Mouse (Mus musculus): ENCODE results near the gene C2cd3. TPM values are rescaled to one million over a fixed set of nuclear protein-coding genes. Genes with fewer than 3 reads are reported as not detected.

Gene C2cd3
- polyA plus RNA-seq, 1 experiment from 2014 or later: 4.5 TPM

DNA sequence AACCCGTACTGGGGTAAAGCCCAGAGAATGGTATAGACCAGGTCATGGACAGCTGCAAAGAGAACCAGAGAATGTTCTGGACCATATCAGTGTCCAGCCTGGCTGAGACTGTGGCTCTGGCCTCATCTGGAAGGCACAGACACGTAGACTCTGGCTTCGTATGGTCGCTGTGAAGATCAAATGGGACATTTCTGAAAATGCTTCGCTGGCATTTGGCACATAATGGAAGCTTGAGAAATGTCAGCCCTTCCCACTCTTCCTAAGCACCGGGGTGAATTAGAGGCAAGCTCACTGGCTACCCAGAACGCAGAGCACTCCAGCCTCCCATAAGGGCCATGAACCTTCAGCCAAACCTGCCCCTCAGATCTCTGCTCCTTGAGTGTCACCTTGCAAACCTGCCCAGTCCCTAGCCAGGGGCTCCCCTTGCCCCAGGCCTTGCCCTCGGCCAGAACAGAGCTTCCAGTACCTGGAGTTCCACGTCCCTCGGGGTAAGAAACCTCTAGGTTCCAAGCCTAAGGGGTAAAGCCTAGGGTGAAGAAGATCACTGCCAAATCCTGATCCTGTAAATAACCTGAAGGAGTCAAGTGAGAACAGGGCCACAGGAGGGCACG is 98.9 kb downstream of the C2cd3 start:
- ATAC-seq: no peak
- 92% methylated on average over 11 of the region's 11 CpGs for WGBS
- H3K4me2 ChIP-seq (replicated peaks; ENCODE audit: low read depth): no peak overlapping the region
- H3K27ac ChIP-seq (ENCODE audit: low read depth, low read length): no peak overlapping the region
- H3K9me3 ChIP-seq (ENCODE audit: control insufficient read depth): no peaks in the 10 kb centered on the region
- H3K27me3 ChIP-seq (replicated peaks; ENCODE audit: control insufficient read depth, insufficient read depth, low read length): no peaks in the 10 kb centered on the region
- H3K36me3 ChIP-seq (ENCODE audit: control insufficient read depth, insufficient read depth): peaks cover 12% of the 10 kb centered on the region; the same call in 1 of the 2 replicates
- TF ChIP-seq CTCF (IDR thresholded peaks at IDR 0.05; ENCODE audit: low read depth): no peak
- no peak overlapping the region for H3K9ac ChIP-seq (ENCODE audit: low read depth, low read length)
- 0 out of 2 replicates have a peak, but pooled peaks cover 2% of the 10 kb centered on the region for H3K4me1 ChIP-seq (replicated peaks; ENCODE audit: control insufficient read depth, insufficient read depth, low read length)
- no peak overlapping the region for H3K4me3 ChIP-seq (ENCODE audit: low read depth, low read length)

DNA sequence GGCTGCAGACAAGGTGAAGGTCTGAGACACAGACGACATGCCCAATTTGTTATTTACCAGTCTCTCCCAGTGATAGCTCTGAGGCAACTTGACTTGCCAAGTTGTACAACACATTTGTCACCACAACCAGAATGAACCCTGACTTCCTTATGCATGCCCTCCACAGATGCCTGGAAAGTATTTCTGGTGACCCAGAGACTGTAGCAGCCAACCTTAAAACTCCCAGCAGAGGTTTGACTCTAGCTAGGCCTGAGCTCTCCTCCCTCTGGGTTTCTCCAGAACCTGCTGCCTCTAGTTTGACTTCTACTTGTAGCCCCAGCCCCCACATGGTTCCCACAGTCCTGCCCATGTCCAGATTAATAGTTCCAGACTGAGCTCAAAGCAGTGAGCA is 99.4 kb downstream of the C2cd3 start:
- Histone ChIP-seq H3K27ac (ENCODE audit: low read depth, low read length) (no peak overlapping the region), H3K9me3 (ENCODE audit: control insufficient read depth) (no peaks in the 10 kb centered on the region), H3K4me1 (replicated peaks; ENCODE audit: control insufficient read depth, insufficient read depth, low read length) (no peaks in the 10 kb centered on the region), H3K4me3 (ENCODE audit: low read depth, low read length) (no peak overlapping the region), H3K27me3 (replicated peaks; ENCODE audit: control insufficient read depth, insufficient read depth, low read length) (no peaks in the 10 kb centered on the region), H3K36me3 (ENCODE audit: control insufficient read depth, insufficient read depth) (peaks cover 12% of the 10 kb centered on the region; the same call in 1 of the 2 replicates), H3K9ac (ENCODE audit: low read depth, low read length) (no peak overlapping the region), H3K4me2 (replicated peaks; ENCODE audit: low read depth) (no peak overlapping the region)
- no peak for ATAC-seq
- WGBS: 95% methylated on average over 1 of the region's 1 CpGs
- no peak for TF ChIP-seq CTCF (IDR thresholded peaks at IDR 0.05; ENCODE audit: low read depth)

DNA sequence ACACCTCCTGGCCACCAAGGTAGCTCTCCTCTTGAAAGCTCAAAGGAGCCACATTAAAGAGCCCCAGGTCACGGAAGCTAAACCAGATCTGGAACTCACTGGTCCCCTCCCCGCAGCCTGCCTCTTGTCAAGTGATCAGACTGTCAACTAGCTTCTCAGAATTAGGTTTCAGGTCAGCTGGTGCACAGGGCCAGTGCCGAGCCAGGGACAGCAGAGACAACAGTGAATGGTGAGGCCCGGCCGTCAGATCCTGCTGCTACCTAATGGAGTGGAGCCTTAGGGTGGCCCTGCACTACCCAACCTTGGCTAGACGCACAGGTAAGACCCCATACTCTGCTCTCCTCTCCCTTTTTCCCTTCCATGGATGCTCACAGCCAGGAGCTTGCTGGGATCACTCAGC is 100.7 kb downstream of the C2cd3 start, which contains the start of gene Ucp3:
Gene Ucp3, plus strand, starts transcription at position 214 of the 400 bp plus-strand sequence.
- H3K4me1 ChIP-seq (replicated peaks; ENCODE audit: control insufficient read depth, insufficient read depth, low read length): no peaks in the 10 kb centered on the region
- no peak within 1 kb of the TSS for H3K4me2 ChIP-seq (replicated peaks; ENCODE audit: low read depth)
- H3K9me3 ChIP-seq (ENCODE audit: control insufficient read depth): no peaks in the 10 kb centered on the region
- peaks cover 12% of the 10 kb centered on the region; the same call in 1 of the 2 replicates for H3K36me3 ChIP-seq (ENCODE audit: control insufficient read depth, insufficient read depth)
- H3K4me3 ChIP-seq (ENCODE audit: low read depth, low read length): no peak within 1 kb of the TSS
- TF ChIP-seq CTCF (IDR thresholded peaks at IDR 0.05; ENCODE audit: low read depth): no peak
- 89% methylated on average over 6 of the region's 6 CpGs for WGBS
- H3K27ac ChIP-seq (ENCODE audit: low read depth, low read length): no peak within 1 kb of the TSS
- ATAC-seq: no peak
- no peak within 1 kb of the TSS for H3K9ac ChIP-seq (ENCODE audit: low read depth, low read length)
- H3K27me3 ChIP-seq (replicated peaks; ENCODE audit: control insufficient read depth, insufficient read depth, low read length): no peaks in the 10 kb centered on the region

DNA sequence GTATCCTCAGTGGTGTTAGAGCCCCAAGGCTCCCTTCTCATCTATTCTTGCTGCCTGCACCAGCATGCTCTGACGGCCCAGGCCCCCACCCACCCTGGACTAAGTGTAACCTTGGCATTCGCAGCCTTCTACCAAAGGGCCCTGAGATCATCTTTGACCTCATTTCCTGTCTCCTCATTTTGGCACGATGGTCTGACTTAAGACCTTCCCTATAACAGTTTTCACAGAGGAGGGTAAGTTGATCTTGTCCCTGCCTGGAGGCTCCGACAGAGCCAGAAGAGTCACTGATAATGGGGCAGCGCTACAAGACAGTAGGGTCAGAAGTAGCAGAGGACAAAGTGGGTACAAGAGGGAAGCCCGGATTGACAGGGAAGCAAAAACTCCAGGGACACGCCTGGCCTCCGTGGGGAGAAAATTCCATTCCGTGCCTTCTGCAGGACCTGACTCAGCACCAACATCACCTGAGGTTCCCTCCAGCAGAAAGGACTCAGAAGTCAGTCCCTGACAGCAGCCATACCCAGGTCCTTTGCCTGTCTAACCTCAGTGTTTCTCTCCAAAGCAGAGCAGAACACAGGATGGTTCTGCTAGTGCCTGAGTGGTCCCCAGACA is 101.9 kb downstream of the C2cd3 start:
- no peak overlapping the region for H3K9ac ChIP-seq (ENCODE audit: low read depth, low read length)
- 75% methylated on average over 9 of the region's 9 CpGs for WGBS
- no peaks in the 10 kb centered on the region for H3K27me3 ChIP-seq (replicated peaks; ENCODE audit: control insufficient read depth, insufficient read depth, low read length)
- no peak for TF ChIP-seq CTCF (IDR thresholded peaks at IDR 0.05; ENCODE audit: low read depth)
- H3K27ac ChIP-seq (ENCODE audit: low read depth, low read length): no peak overlapping the region
- no peak for ATAC-seq
- H3K4me2 ChIP-seq (replicated peaks; ENCODE audit: low read depth): no peak overlapping the region
- no peaks in the 10 kb centered on the region for H3K9me3 ChIP-seq (ENCODE audit: control insufficient read depth)
- no peak overlapping the region for H3K4me3 ChIP-seq (ENCODE audit: low read depth, low read length)
- H3K36me3 ChIP-seq (ENCODE audit: control insufficient read depth, insufficient read depth): peaks cover 7% of the 10 kb centered on the region; the same call in 1 of the 2 replicates
- H3K4me1 ChIP-seq (replicated peaks; ENCODE audit: control insufficient read depth, insufficient read depth, low read length): no peaks in the 10 kb centered on the region

DNA sequence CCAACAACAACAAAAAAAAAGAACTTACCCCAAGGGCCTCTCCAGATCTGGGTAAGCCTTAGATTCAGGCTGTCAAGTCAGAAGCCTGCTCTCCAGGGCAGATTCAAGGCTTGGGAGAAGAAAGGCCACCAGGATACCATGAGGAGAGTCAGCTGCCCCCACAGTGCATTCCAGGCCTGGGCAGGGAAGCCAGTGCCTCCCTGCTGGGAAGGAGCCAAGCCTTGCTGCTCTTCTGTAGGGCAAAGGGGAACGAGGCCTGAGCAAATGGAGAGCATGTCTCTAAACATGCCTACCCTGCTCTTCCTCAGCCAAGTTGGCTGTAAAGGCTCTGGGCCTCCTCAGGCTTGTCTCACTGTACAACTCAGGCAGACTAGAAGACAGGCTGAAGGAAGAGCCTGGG is 102.6 kb downstream of the C2cd3 start:
- H3K27ac ChIP-seq (ENCODE audit: low read depth, low read length): no peak overlapping the region

DNA sequence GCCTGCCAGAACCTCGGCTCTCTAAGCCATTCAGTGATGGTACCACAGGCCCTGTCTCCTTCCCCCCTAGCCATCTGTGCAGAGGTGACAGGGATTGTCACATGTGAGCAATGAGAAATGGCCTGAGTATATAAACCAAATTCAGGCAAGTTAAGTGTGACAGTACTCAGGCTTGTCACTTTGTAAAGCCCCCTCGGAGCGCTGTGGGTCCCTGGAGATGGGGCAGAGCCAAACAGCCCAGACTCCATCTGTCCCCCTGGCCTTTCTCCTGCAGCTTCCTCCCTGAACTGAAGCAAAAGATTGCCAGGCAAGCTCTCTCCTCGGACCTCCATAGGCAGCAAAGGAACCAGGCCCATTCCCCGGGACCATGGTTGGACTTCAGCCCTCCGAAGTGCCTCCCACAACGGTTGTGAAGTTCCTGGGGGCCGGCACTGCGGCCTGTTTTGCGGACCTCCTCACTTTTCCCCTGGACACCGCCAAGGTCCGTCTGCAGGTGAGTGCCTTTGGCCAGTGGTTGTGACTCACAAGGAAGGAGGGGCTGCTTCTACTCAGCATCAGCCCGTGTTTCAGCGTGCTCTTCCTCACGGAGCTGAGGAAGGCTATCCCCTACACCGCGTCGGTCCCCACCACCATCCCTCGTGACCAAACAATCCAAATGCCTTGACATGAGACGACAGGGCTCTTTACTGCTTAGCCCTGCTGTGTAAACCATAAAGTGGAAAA is 107.2 kb downstream of the C2cd3 start:
- Histone ChIP-seq H3K27ac (ENCODE audit: low read depth, low read length) (no peak overlapping the region), H3K9ac (ENCODE audit: low read depth, low read length) (no peak overlapping the region), H3K4me2 (replicated peaks; ENCODE audit: low read depth) (no peak overlapping the region), H3K36me3 (ENCODE audit: control insufficient read depth, insufficient read depth) (no peaks in the 10 kb centered on the region), H3K27me3 (replicated peaks; ENCODE audit: control insufficient read depth, insufficient read depth, low read length) (no peaks in the 10 kb centered on the region), H3K4me3 (ENCODE audit: low read depth, low read length) (no peak overlapping the region), H3K4me1 (replicated peaks; ENCODE audit: control insufficient read depth, insufficient read depth, low read length) (no peaks in the 10 kb centered on the region), H3K9me3 (ENCODE audit: control insufficient read depth) (no peaks in the 10 kb centered on the region)
- WGBS: 74% methylated on average over 20 of the region's 20 CpGs
- no peak for TF ChIP-seq CTCF (IDR thresholded peaks at IDR 0.05; ENCODE audit: low read depth)
- no peak for ATAC-seq

More for the DNA sequence above, 102.6 kb downstream of the C2cd3 start:
- Histone ChIP-seq H3K27me3 (replicated peaks; ENCODE audit: control insufficient read depth, insufficient read depth, low read length) (no peaks in the 10 kb centered on the region), H3K9ac (ENCODE audit: low read depth, low read length) (no peak overlapping the region), H3K4me3 (ENCODE audit: low read depth, low read length) (no peak overlapping the region), H3K36me3 (ENCODE audit: control insufficient read depth, insufficient read depth) (peaks cover under 1% of the 10 kb centered on the region; the same call in 1 of the 2 replicates), H3K4me2 (replicated peaks; ENCODE audit: low read depth) (no peak overlapping the region), H3K4me1 (replicated peaks; ENCODE audit: control insufficient read depth, insufficient read depth, low read length) (no peaks in the 10 kb centered on the region), H3K9me3 (ENCODE audit: control insufficient read depth) (no peaks in the 10 kb centered on the region)
- TF ChIP-seq CTCF (IDR thresholded peaks at IDR 0.05; ENCODE audit: low read depth): no peak
- peak; percentile 59; the same call in 1 of the 2 replicates for ATAC-seq
- WGBS: 13% methylated on average over 1 of the region's 1 CpGs
